Mouse (Mus musculus): ENCODE measurements around the gene Spen.

DNA sequence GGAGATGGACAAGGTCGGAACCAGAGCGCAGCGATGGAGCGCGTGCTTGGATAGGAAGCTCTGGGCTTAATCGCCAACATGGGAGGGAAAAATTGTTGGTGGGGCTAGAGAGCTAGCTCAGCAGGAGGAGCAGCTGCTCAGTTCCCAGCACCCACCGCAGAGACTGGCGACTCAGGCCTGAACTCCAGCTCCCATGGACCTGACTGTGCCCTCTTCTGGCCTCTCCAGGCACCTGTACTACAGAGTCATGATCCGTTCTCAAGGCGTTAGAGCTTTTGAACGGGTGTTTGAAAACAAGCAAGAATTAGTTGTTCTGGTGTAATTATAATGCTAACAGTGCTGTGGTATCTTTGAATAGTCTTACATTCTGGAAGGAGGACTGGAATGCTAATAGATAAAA lies 9.5 kb downstream of the Spen start:
- TF ChIP-seq TAL1 (IDR thresholded peaks at IDR 0.05; ENCODE audit: low read length) (no peak), GATA1 (IDR thresholded peaks at IDR 0.05; ENCODE audit: low read length) (no peak)
